In the genomic region with DNA sequence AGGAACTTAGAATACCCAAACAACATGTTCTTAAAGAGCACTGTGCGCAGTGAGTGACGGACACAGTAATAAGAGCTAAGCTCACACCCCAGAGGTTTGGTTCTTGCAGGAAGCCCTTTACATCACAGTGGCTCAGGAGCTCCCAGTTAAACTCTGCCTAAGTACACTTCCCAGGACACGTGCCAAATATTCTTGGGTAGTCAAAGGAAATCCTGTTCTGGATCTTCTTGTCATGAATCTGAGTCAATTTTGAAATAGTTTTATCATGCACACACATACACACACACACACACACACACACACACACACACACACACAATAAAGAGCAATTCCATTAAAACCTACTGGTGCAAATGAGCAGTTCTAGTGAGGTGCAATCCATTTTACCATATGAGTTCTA, we compare ENCODE assay signal across 22 mouse cellular contexts. TPM values are rescaled to one million over a fixed set of nuclear protein-coding genes. Genes with fewer than 3 reads are reported as not detected.
DNase-seq lines count a peak whose midpoint lies in the region; ATAC-seq and TF ChIP-seq lines count a peak whose summit lies in the region.
"Had no signal": no experiment of that assay in that cellular context is flagged by ENCODE, and none has a peak within 500 bp of the region (broad histone marks: within the 10 kb centered on the region; RNA-seq: fewer than 3 reads in every experiment).

No protein-coding gene starts in this region.

- DNase-seq in adrenal gland, postnatal 10 days, result peak; percentile 31
- DNase-seq in adrenal gland, postnatal 4 days (ENCODE audit: low spot score in 2 of 2), result no peak
- DNase-seq in kidney, adult 2 months, result peak; percentile 86
- peak; percentile 45 for DNase-seq in lung, postnatal 10 days
- no peak for DNase-seq in lung, adult 2 months
- DNase-seq in lung, postnatal 36 days, result peak; percentile 78
- DNase-seq: cerebellum, adult 11-12 months; cerebellum, postnatal 10 days; gastrocnemius, postnatal 14 days; right cerebral cortex, adult 18-20 months; right cerebral cortex, postnatal 4 days; thymus, adult 18-20 months; thymus, postnatal 36 days had no signal

- H3K36me3 ChIP-seq in kidney, adult 2 months (ENCODE audit: control insufficient read depth, insufficient read depth, low read length), result no peaks in the 10 kb centered on the region
- no peaks in the 10 kb centered on the region for H3K36me3 ChIP-seq in kidney, embryonic 16.5 days (ENCODE audit: insufficient read depth, low read length)
- H3K36me3 ChIP-seq: forebrain, embryonic 10.5 days; hindbrain, embryonic 15.5 days; limb, embryonic 15.5 days; liver, embryonic 15.5 days; midbrain, embryonic 12.5 days; neural tube, embryonic 15.5 days had no signal

- H3K27ac ChIP-seq in kidney, adult 2 months (ENCODE audit: insufficient read depth, low read depth, low read length), result no peak overlapping the region
- H3K27ac ChIP-seq in kidney, embryonic 16.5 days (ENCODE audit: low read length), result no peak overlapping the region
- H3K27ac ChIP-seq: forebrain, embryonic 10.5 days; hindbrain, embryonic 15.5 days; left cerebral cortex, adult 2 months; limb, embryonic 15.5 days; liver, embryonic 15.5 days; midbrain, embryonic 12.5 days; neural tube, embryonic 15.5 days had no signal

- no peaks in the 10 kb centered on the region for H3K9me3 ChIP-seq in kidney, embryonic 16.5 days (ENCODE audit: low read length)
- H3K9me3 ChIP-seq: forebrain, embryonic 10.5 days; hindbrain, embryonic 15.5 days; limb, embryonic 15.5 days; liver, embryonic 15.5 days; midbrain, embryonic 12.5 days; neural tube, embryonic 15.5 days had no signal

- TF ChIP-seq CTCF in kidney, adult 2 months (conservative IDR thresholded peaks at IDR 0.05; ENCODE audit: insufficient read depth, insufficient read length, low read depth, low read length), result no peak
- TF ChIP-seq CTCF in lung, adult 2 months (IDR thresholded peaks at IDR 0.05; ENCODE audit: insufficient read depth, low read length), result no peak

- peaks cover 18% of the 10 kb centered on the region for H3K4me1 ChIP-seq in kidney, adult 2 months (ENCODE audit: control insufficient read depth, insufficient read depth, low read length)
- peaks cover 22% of the 10 kb centered on the region for H3K4me1 ChIP-seq in kidney, embryonic 16.5 days (ENCODE audit: insufficient read depth, low read length)
- H3K4me1 ChIP-seq in lung, adult 2 months (ENCODE audit: control insufficient read depth, insufficient read depth, low read length), result peaks cover 10% of the 10 kb centered on the region
- H3K4me1 ChIP-seq: forebrain, embryonic 10.5 days; hindbrain, embryonic 15.5 days; limb, embryonic 15.5 days; liver, embryonic 15.5 days; midbrain, embryonic 12.5 days; neural tube, embryonic 15.5 days had no signal

- no peak overlapping the region for H3K4me3 ChIP-seq in kidney, adult 2 months (ENCODE audit: insufficient read depth, low read depth, low read length)
- H3K4me3 ChIP-seq in kidney, embryonic 16.5 days (ENCODE audit: low read length), result no peak overlapping the region
- no peak overlapping the region for H3K4me3 ChIP-seq in lung, adult 2 months (replicated peaks; ENCODE audit: extremely low read depth, low read depth, low read length)
- H3K4me3 ChIP-seq: forebrain, embryonic 10.5 days; hindbrain, embryonic 15.5 days; left cerebral cortex, adult 2 months; limb, embryonic 15.5 days; liver, embryonic 15.5 days; midbrain, embryonic 12.5 days; neural tube, embryonic 15.5 days had no signal

- WGBS in kidney, adult 2 months, result 59% methylated on average over 3 of the region's 3 CpGs
- 81% methylated on average over 3 of the region's 3 CpGs for WGBS in kidney, embryonic 16.5 days
- 46% methylated on average over 3 of the region's 3 CpGs for WGBS in lung, adult 2 months

- H3K27me3 ChIP-seq in kidney, adult 2 months (replicated peaks; ENCODE audit: control insufficient read depth, insufficient read depth, low read length), result no peaks in the 10 kb centered on the region
- no peaks in the 10 kb centered on the region for H3K27me3 ChIP-seq in kidney, embryonic 16.5 days (ENCODE audit: insufficient read depth, low read length)
- H3K27me3 ChIP-seq: hindbrain, embryonic 15.5 days; limb, embryonic 15.5 days; liver, embryonic 15.5 days; midbrain, embryonic 12.5 days; neural tube, embryonic 15.5 days had no signal

- H3K9ac ChIP-seq in kidney, embryonic 16.5 days (replicated peaks; ENCODE audit: low read length), result no peak overlapping the region
- H3K9ac ChIP-seq: hindbrain, embryonic 15.5 days; limb, embryonic 15.5 days; liver, embryonic 15.5 days; midbrain, embryonic 12.5 days; neural tube, embryonic 15.5 days had no signal

- TF ChIP-seq POLR2A in kidney, adult 2 months (IDR thresholded peaks at IDR 0.05; ENCODE audit: low read depth, low read length), result no peak
- no peak for TF ChIP-seq POLR2A in lung, adult 2 months (IDR thresholded peaks at IDR 0.05; ENCODE audit: borderline replicate concordance, extremely low read depth, low read depth, low read length)

- H3K4me2 ChIP-seq in kidney, embryonic 16.5 days (replicated peaks; ENCODE audit: low read depth, low read length), result no peak overlapping the region
- H3K4me2 ChIP-seq: hindbrain, embryonic 15.5 days; limb, embryonic 15.5 days; liver, embryonic 15.5 days; midbrain, embryonic 12.5 days; neural tube, embryonic 15.5 days had no signal

- no peak for ATAC-seq in kidney, embryonic 16.5 days (ENCODE audit: low FRiP score, low TSS enrichment)
- ATAC-seq: forebrain, embryonic 16.5 days had no signal

RNA-seq across cellular contexts. Expression of gene Pelo, which starts 18.6 kb away (rescaled TPM):
- 10 to 100 TPM; 21.8 to 25.0 TPM for total RNA-seq in adrenal gland, postnatal 10 days (2021)
- total RNA-seq in adrenal gland, postnatal 4 days (2021), result 10 to 100 TPM; 26.7 to 28.7 TPM
- 29.0 and 32.3 TPM in 2 replicates for polyA plus RNA-seq in kidney, adult 2 months (2012; rRNA removed)
- 5.8 and 7.5 TPM in 2 replicates for polyA plus RNA-seq in kidney, embryonic 16.5 days (2015; fragmentation: Nextera tagmentation; extraction: Ambion mirVana)
- 30.2 and 32.9 TPM in 2 replicates for polyA plus RNA-seq in lung, adult 2 months (2012; rRNA removed)

RNA-seq across cellular contexts. Expression of gene Gm49395, which starts 30.3 kb away (rescaled TPM):
- total RNA-seq in adrenal gland, postnatal 10 days (2021), result 10 to 100 TPM; 10.8 to 13.2 TPM
- total RNA-seq in adrenal gland, postnatal 4 days (2021), result 10 to 100 TPM in 1 of 2 experiments, 1 to 10 TPM in 1; 7.9 to 14.8 TPM
- polyA plus RNA-seq in kidney, adult 2 months (2012; rRNA removed), result 3.8 and 7.4 TPM in 2 replicates
- 6.7 and 8.8 TPM in 2 replicates for polyA plus RNA-seq in kidney, embryonic 16.5 days (2015; fragmentation: Nextera tagmentation; extraction: Ambion mirVana)
- polyA plus RNA-seq in lung, adult 2 months (2012; rRNA removed), result 21.5 and 30.5 TPM in 2 replicates

RNA-seq across cellular contexts. Expression of gene Itga1, which starts 30.3 kb away (rescaled TPM):
- 10 to 100 TPM; 42.4 to 59.2 TPM for total RNA-seq in adrenal gland, postnatal 10 days (2021)
- total RNA-seq in adrenal gland, postnatal 4 days (2021), result 10 to 100 TPM; 25.9 to 32.9 TPM
- polyA plus RNA-seq in kidney, adult 2 months (2012; rRNA removed), result 16.5 and 17.9 TPM in 2 replicates
- 32.2 and 32.5 TPM in 2 replicates for polyA plus RNA-seq in kidney, embryonic 16.5 days (2015; fragmentation: Nextera tagmentation; extraction: Ambion mirVana)
- polyA plus RNA-seq in lung, adult 2 months (2012; rRNA removed), result 24.0 and 36.1 TPM in 2 replicates

Comparison
In these comparisons a context has a peak if more than half of its experiments do, and no peak if none do; other contexts are left out.
1. DNase-seq: peak in adrenal gland, postnatal 10 days (single experiment), kidney, adult 2 months (single experiment), lung, postnatal 10 days (single experiment) and lung, postnatal 36 days (single experiment); none in adrenal gland, postnatal 4 days (0 of 2) and lung, adult 2 months (single experiment).